Mouse (Mus musculus) neural tube, embryonic 14.5 days (tissue): ENCODE measurements around the gene 2310033P09Rik. TPM values are rescaled to one million over a fixed set of nuclear protein-coding genes. Genes with fewer than 3 reads are reported as not detected.
"Not testable (repeated sequence)": the region's sequence is repeated elsewhere in the genome, so short reads cannot be mapped to it uniquely, and the experiment has no call there.

ENCODE experiments used
- ATAC-seq: fragments of 200-750 bp; cut with Nextera tagmentation; 2 replicates; pipeline ENCODE4 v1.8.0; 2017; ENCODE audit warnings: low read depth, mild to moderate bottlenecking, moderate TSS enrichment, moderate library complexity
- H3K27ac ChIP-seq: fragments of 300-500 bp; sonication (generic); 2 replicates; pipeline ENCODE4 v1.5.1; 2014; ENCODE audit warnings: low read depth, mild to moderate bottlenecking, control low read depth, low read length, moderate library complexity, mixed read lengths
- H3K27me3 ChIP-seq: fragments of 300-500 bp; sonication (generic); 2 replicates; pipeline ENCODE4 v1.6.1; 2014; ENCODE audit warnings: low read length; ENCODE audit not compliant: control insufficient read depth, insufficient read depth
- H3K36me3 ChIP-seq: fragments of 300-500 bp; sonication (generic); 2 replicates; pipeline ENCODE4 v1.6.1; 2014; ENCODE audit warnings: low read length, mixed read lengths; ENCODE audit not compliant: control insufficient read depth, insufficient read depth
- H3K4me1 ChIP-seq: fragments of 300-500 bp; sonication (generic); 2 replicates; pipeline ENCODE4 v1.6.1; 2014; ENCODE audit warnings: low read length; ENCODE audit not compliant: control insufficient read depth, insufficient read depth
- H3K4me2 ChIP-seq: fragments of 300-500 bp; sonication (generic); 2 replicates; pipeline ENCODE4 v1.6.1; 2014; ENCODE audit warnings: mild to moderate bottlenecking, low read depth, low read length, control low read depth
- H3K4me3 ChIP-seq: fragments of 300-500 bp; sonication (generic); 2 replicates; pipeline ENCODE4 v1.5.1; 2014; ENCODE audit warnings: low read depth, low read length, control low read depth, mixed read lengths
- H3K9ac ChIP-seq: fragments of 300-500 bp; sonication (generic); replicated peaks from 2 replicates; pipeline ENCODE4 v1.6.1; 2014; ENCODE audit warnings: low read depth, mild to moderate bottlenecking, control low read depth, low read length, mixed read lengths
- H3K9me3 ChIP-seq: fragments of 300-500 bp; sonication (generic); 2 replicates; pipeline ENCODE4 v1.6.1; 2016; ENCODE audit warnings: low read length; ENCODE audit not compliant: control insufficient read depth
- WGBS: fragments of 180-500 bp; shearing (Covaris S2); extraction: QIAGEN DNeasy Blood & Tissue Kit; methylation state at CpG from one replicate; pipeline ENCODE4 v1.1.7; 2014; 5-methylcytosine and 5-hydroxymethylcytosine counted together
- polyA plus RNA-seq: library from polyadenylated mRNA; unstranded; fragments of >200 nt; fragmentation: Nextera tagmentation; extraction: Ambion mirVana; gene quantifications from 2 replicates; pipeline ENCODE4 v1.2.1, GENCODE M21; 2014

2310033P09Rik gene
- polyA plus RNA-seq, 1 experiment from 2014 or later, result 25.4 TPM

GRCm38 (mm10) chr11:59211561-59211960 is 3.4 kb downstream of the 2310033P09Rik start:
- H3K27me3 ChIP-seq, H3K4me2 ChIP-seq, H3K4me1 ChIP-seq, H3K4me3 ChIP-seq, H3K9me3 ChIP-seq, ATAC-seq, H3K9ac ChIP-seq, H3K27ac ChIP-seq: not testable (repeated sequence)
- 91% methylated on average over 8 of the region's 9 CpGs for WGBS
- peaks cover 21% of the 10 kb centered on the region for H3K36me3 ChIP-seq

- not testable (repeated sequence) for H3K4me3 ChIP-seq, H3K9me3 ChIP-seq, H3K9ac ChIP-seq, H3K27ac ChIP-seq, ATAC-seq, H3K4me2 ChIP-seq, H3K27me3 ChIP-seq, H3K4me1 ChIP-seq
- 86% methylated on average over 12 of the region's 12 CpGs for WGBS
- peaks cover 19% of the 10 kb centered on the region for H3K36me3 ChIP-seq
These were observed 4.2 kb downstream of the 2310033P09Rik start for GRCm38 (mm10) chr11:59212320-59212719.

- Histone ChIP-seq H3K9me3 (no peaks in the 10 kb centered on the region), H3K27me3 (no peaks in the 10 kb centered on the region), H3K4me2 (no peak overlapping the region), H3K4me1 (peaks cover 9% of the 10 kb centered on the region), H3K27ac (no peak overlapping the region), H3K9ac (no peak overlapping the region), H3K36me3 (peaks cover 19% of the 10 kb centered on the region), H3K4me3 (no peak overlapping the region)
- WGBS, result 94% methylated on average over 12 of the region's 12 CpGs
- ATAC-seq, result no peak
These were observed 4.9 kb downstream of the 2310033P09Rik start for GRCm38 (mm10) chr11:59212892-59213494.

- no peaks in the 10 kb centered on the region for H3K9me3 ChIP-seq
- no peak overlapping the region for H3K4me3 ChIP-seq
- H3K4me2 ChIP-seq, result no peak overlapping the region
- WGBS, result 85% methylated on average over 3 of the region's 3 CpGs
- H3K27ac ChIP-seq, result no peak overlapping the region
- H3K9ac ChIP-seq, result no peak overlapping the region
- ATAC-seq, result no peak
- H3K36me3 ChIP-seq, result 0 out of 2 replicates have a peak, but pooled peaks cover 4% of the 10 kb centered on the region
- H3K27me3 ChIP-seq, result no peaks in the 10 kb centered on the region
- no peaks in the 10 kb centered on the region for H3K4me1 ChIP-seq
These were observed 8.8 kb downstream of the 2310033P09Rik start for GRCm38 (mm10) chr11:59216955-59217354.

GRCm38 (mm10) chr11:59218389-59218998 is 10.4 kb downstream of the 2310033P09Rik start:
- no peak overlapping the region for H3K9ac ChIP-seq

GRCm38 (mm10) chr11:59219064-59219463 is 10.9 kb downstream of the 2310033P09Rik start:
- Histone ChIP-seq H3K4me3 (no peak overlapping the region), H3K27me3 (no peaks in the 10 kb centered on the region), H3K4me1 (no peaks in the 10 kb centered on the region; the same call in 1 of the 2 replicates), H3K27ac (no peak overlapping the region), H3K36me3 (no peaks in the 10 kb centered on the region), H3K4me2 (no peak overlapping the region), H3K9ac (no peak overlapping the region), H3K9me3 (no peaks in the 10 kb centered on the region)
- ATAC-seq, result no peak

More at GRCm38 (mm10) chr11:59218389-59218998, 10.4 kb downstream of the 2310033P09Rik start:
- H3K27ac ChIP-seq, result no peak overlapping the region
- ATAC-seq, result no peak
- H3K4me2 ChIP-seq, result no peak overlapping the region
- H3K36me3 ChIP-seq, result no peaks in the 10 kb centered on the region
- no peaks in the 10 kb centered on the region for H3K27me3 ChIP-seq
- no peaks in the 10 kb centered on the region; the same call in 1 of the 2 replicates for H3K4me1 ChIP-seq
- H3K4me3 ChIP-seq, result no peak overlapping the region
- WGBS, result 89% methylated on average over 4 of the region's 4 CpGs
- H3K9me3 ChIP-seq, result no peaks in the 10 kb centered on the region

GRCm38 (mm10) chr11:59221604-59222003 is 13.5 kb downstream of the 2310033P09Rik start:
- Histone ChIP-seq H3K4me3 (no peak overlapping the region), H3K9me3 (no peaks in the 10 kb centered on the region), H3K27me3 (no peaks in the 10 kb centered on the region), H3K27ac (no peak overlapping the region), H3K36me3 (no peaks in the 10 kb centered on the region), H3K4me2 (no peak overlapping the region), H3K4me1 (peaks cover 17% of the 10 kb centered on the region), H3K9ac (no peak overlapping the region)
- no peak for ATAC-seq

GRCm38 (mm10) chr11:59222306-59222705 is 14.2 kb downstream of the 2310033P09Rik start:
- H3K36me3 ChIP-seq, result no peaks in the 10 kb centered on the region
- peaks cover 24% of the 10 kb centered on the region for H3K4me1 ChIP-seq
- H3K9ac ChIP-seq, result no peak overlapping the region
- H3K27ac ChIP-seq, result no peak overlapping the region
- no peak overlapping the region for H3K4me3 ChIP-seq
- H3K4me2 ChIP-seq, result no peak overlapping the region
- no peaks in the 10 kb centered on the region for H3K9me3 ChIP-seq
- H3K27me3 ChIP-seq, result no peaks in the 10 kb centered on the region
- WGBS, result 94% methylated on average over 4 of the region's 4 CpGs
- ATAC-seq, result no peak

- H3K4me2 ChIP-seq, result no peak overlapping the region
These were observed 15.9 kb downstream of the 2310033P09Rik start for GRCm38 (mm10) chr11:59224025-59224424.

More at GRCm38 (mm10) chr11:59224025-59224424, 15.9 kb downstream of the 2310033P09Rik start:
- WGBS, result 94% methylated on average over 3 of the region's 3 CpGs
- no peaks in the 10 kb centered on the region for H3K27me3 ChIP-seq
- peaks cover 28% of the 10 kb centered on the region for H3K4me1 ChIP-seq
- no peak overlapping the region for H3K4me3 ChIP-seq
- H3K9me3 ChIP-seq, result no peaks in the 10 kb centered on the region
- H3K27ac ChIP-seq, result no peak overlapping the region
- H3K36me3 ChIP-seq, result no peaks in the 10 kb centered on the region
- H3K9ac ChIP-seq, result no peak overlapping the region
- ATAC-seq, result no peak
